In genomic region chr13:63918733-63919422, GRCm38 (mm10) we compare ENCODE assay signal across 8 mouse cellular contexts.
DNase-seq lines count a peak whose midpoint lies in the region; TF ChIP-seq lines count a peak whose summit lies in the region.

No protein-coding gene starts in this region.

- peaks cover 4% of the 10 kb centered on the region; the same call in 1 of the 2 replicates for H3K27me3 ChIP-seq in limb, embryonic 10.5 days (ENCODE audit: low read depth, poor library complexity, severe bottlenecking)
- H3K27me3 ChIP-seq in small intestine, adult 2 months (ENCODE audit: control insufficient read depth, insufficient read depth, low read length): no peaks in the 10 kb centered on the region

- peak overlapping the region; percentile 87 for H3K27ac ChIP-seq in limb, embryonic 10.5 days
- peak overlapping the region; percentile 21; the same call in 1 of the 2 replicates for H3K27ac ChIP-seq in small intestine, adult 2 months (ENCODE audit: insufficient read depth, low read depth, low read length)

- WGBS in limb, embryonic 10.5 days: 45% methylated on average over 18 of the region's 18 CpGs
- 64% methylated on average over 18 of the region's 18 CpGs for WGBS in small intestine, adult 2 months

- DNase-seq in heart, adult 11 months: peak; percentile 93
- DNase-seq in heart, adult 9 months (ENCODE audit: low spot score in 2 of 2): no peak
- DNase-seq in cerebellum, adult 9-11 months: peak; percentile 76
- peak; percentile 39 to 66 for DNase-seq in frontal cortex, postnatal 36 days (ENCODE audit: low spot score in 2 of 2)
- peak; percentile 33 to 38 for DNase-seq in kidney, adult 8-10 months
- DNase-seq in limb, embryonic 10.5 days (ENCODE audit: low spot score): peak; percentile 49
- DNase-seq in urinary bladder, postnatal 10 days (ENCODE audit: low spot score): no peak

- TF ChIP-seq CTCF in small intestine, adult 2 months (IDR thresholded peaks at IDR 0.05; ENCODE audit: extremely low read depth, insufficient read length, insufficient replicate concordance, low read depth, low read length): no peak

- H3K36me3 ChIP-seq in limb, embryonic 10.5 days: no peaks in the 10 kb centered on the region
- H3K36me3 ChIP-seq in small intestine, adult 2 months (ENCODE audit: control insufficient read depth, insufficient read depth, low read length): no peaks in the 10 kb centered on the region

- H3K4me1 ChIP-seq in limb, embryonic 10.5 days: peaks cover 48% of the 10 kb centered on the region
- peaks cover 8% of the 10 kb centered on the region for H3K4me1 ChIP-seq in small intestine, adult 2 months (ENCODE audit: control insufficient read depth, insufficient read depth, insufficient read length, low read length)

- H3K4me3 ChIP-seq in limb, embryonic 10.5 days: peak overlapping the region; percentile 27
- no peak overlapping the region for H3K4me3 ChIP-seq in small intestine, adult 2 months (ENCODE audit: low read depth, low read length)

- 0 out of 2 replicates have a peak, but pooled peaks cover 4% of the 10 kb centered on the region for H3K9me3 ChIP-seq in limb, embryonic 10.5 days (replicated peaks)

- TF ChIP-seq POLR2A in small intestine, adult 2 months (IDR thresholded peaks at IDR 0.05; ENCODE audit: low read depth, low read length): no peak

Comparison
In these comparisons a context has a peak if more than half of its experiments do, and no peak if none do; other contexts are left out.
1. DNase-seq: peak in heart, adult 11 months (single experiment), cerebellum, adult 9-11 months (single experiment), frontal cortex, postnatal 36 days (2 of 2), kidney, adult 8-10 months (2 of 2) and limb, embryonic 10.5 days (single experiment); none in heart, adult 9 months (0 of 2) and urinary bladder, postnatal 10 days (single experiment).